Mouse (Mus musculus) stomach, embryonic 15.5 days (tissue): ENCODE results near the gene Pomt1. TPM values are rescaled to one million over a fixed set of nuclear protein-coding genes. Genes with fewer than 3 reads are reported as not detected.

Experiments used
- ATAC-seq: fragments of 200-750 bp; cut with Nextera tagmentation; 2 replicates; pipeline ENCODE4 v1.8.0; 2017; ENCODE audit warnings: low read depth, moderate number of reproducible peaks, moderate TSS enrichment; ENCODE audit not compliant: insufficient read depth, low FRiP score
- H3K27ac ChIP-seq: fragments of 300-500 bp; sonication (generic); 2 replicates; pipeline ENCODE4 v1.5.1; 2015; ENCODE audit warnings: mild to moderate bottlenecking, inconsistent platforms
- H3K27me3 ChIP-seq: fragments of 300-500 bp; sonication (generic); replicated peaks from 2 replicates; pipeline ENCODE4 v1.6.1; 2015; ENCODE audit warnings: inconsistent platforms
- H3K36me3 ChIP-seq: fragments of 300-500 bp; sonication (generic); 2 replicates; pipeline ENCODE4 v1.6.1; 2015; ENCODE audit warnings: inconsistent platforms
- H3K4me1 ChIP-seq: fragments of 300-500 bp; sonication (generic); 2 replicates; pipeline ENCODE4 v1.6.1; 2015; ENCODE audit warnings: inconsistent platforms
- H3K4me2 ChIP-seq: fragments of 300-500 bp; sonication (generic); 2 replicates; pipeline ENCODE4 v1.6.1; 2015; ENCODE audit warnings: mild to moderate bottlenecking, inconsistent platforms
- H3K4me3 ChIP-seq: fragments of 300-500 bp; sonication (generic); replicated peaks from 2 replicates; pipeline ENCODE4 v1.5.1; 2015; ENCODE audit warnings: inconsistent platforms
- H3K9ac ChIP-seq: fragments of 300-500 bp; sonication (generic); 2 replicates; pipeline ENCODE4 v1.6.1; 2015; ENCODE audit warnings: inconsistent platforms
- H3K9me3 ChIP-seq: fragments of 300-500 bp; sonication (generic); 2 replicates; pipeline ENCODE4 v1.6.1; 2016; ENCODE audit warnings: inconsistent platforms
- WGBS: fragments of 180-500 bp; shearing (Covaris S2); methylation state at CpG from one replicate; pipeline ENCODE4 v1.1.7; 2015; 5-methylcytosine and 5-hydroxymethylcytosine counted together
- polyA plus RNA-seq: library from polyadenylated mRNA; unstranded; fragments of >200 nt; fragmentation: Nextera tagmentation; extraction: Ambion mirVana; gene quantifications from 2 replicates; pipeline ENCODE4 v1.2.1, GENCODE M21; 2015

Gene Pomt1
- polyA plus RNA-seq, 1 experiment from 2014 or later = 23.5 TPM

- Histone ChIP-seq H3K4me2 (peak overlapping the region; percentile 85), H3K4me3 (peak overlapping the region; percentile 67), H3K27ac (peak overlapping the region; percentile 92), H3K36me3 (peaks cover 24% of the 10 kb centered on the region), H3K4me1 (peaks cover 13% of the 10 kb centered on the region; the same call in 1 of the 2 replicates), H3K9me3 (no peaks in the 10 kb centered on the region), H3K9ac (peak overlapping the region; percentile 44), H3K27me3 (no peaks in the 10 kb centered on the region)
- under 1% methylated on average over 20 of the region's 20 CpGs for WGBS
- peak; percentile 18 for ATAC-seq
Measured at GRCm38 (mm10) chr2:32236760-32237487, 534 bp downstream of the Pomt1 start.

GRCm38 (mm10) chr2:32237571-32237970 lies 1.2 kb downstream of the Pomt1 start:
- Histone ChIP-seq H3K4me2 (peak overlapping the region; percentile 85), H3K4me3 (peak overlapping the region; percentile 67), H3K9ac (no peak overlapping the region), H3K27ac (peak overlapping the region; percentile 92), H3K9me3 (no peaks in the 10 kb centered on the region), H3K36me3 (peaks cover 20% of the 10 kb centered on the region), H3K4me1 (peaks cover 13% of the 10 kb centered on the region; the same call in 1 of the 2 replicates), H3K27me3 (no peaks in the 10 kb centered on the region)
- ATAC-seq = no peak; the same call in 1 of the 2 replicates
- WGBS = 26% methylated on average over 4 of the region's 4 CpGs

- H3K36me3 ChIP-seq = peaks cover 10% of the 10 kb centered on the region; the same call in 1 of the 2 replicates
- WGBS = 89% methylated on average over 9 of the region's 9 CpGs
- no peak overlapping the region for H3K4me2 ChIP-seq
- no peaks in the 10 kb centered on the region for H3K9me3 ChIP-seq
- peaks cover 13% of the 10 kb centered on the region; the same call in 1 of the 2 replicates for H3K4me1 ChIP-seq
- no peaks in the 10 kb centered on the region for H3K27me3 ChIP-seq
- no peak overlapping the region for H3K27ac ChIP-seq
- H3K9ac ChIP-seq = no peak overlapping the region
- no peak for ATAC-seq
- no peak overlapping the region for H3K4me3 ChIP-seq
Measured at GRCm38 (mm10) chr2:32238708-32239435, 2.5 kb downstream of the Pomt1 start.

- H3K9me3 ChIP-seq = no peaks in the 10 kb centered on the region
- no peak for ATAC-seq
- H3K4me3 ChIP-seq = no peak overlapping the region
- no peak overlapping the region for H3K9ac ChIP-seq
- no peak overlapping the region for H3K4me2 ChIP-seq
- no peaks in the 10 kb centered on the region for H3K27me3 ChIP-seq
- no peak overlapping the region for H3K27ac ChIP-seq
- H3K36me3 ChIP-seq = peaks cover 19% of the 10 kb centered on the region; the same call in 1 of the 2 replicates
- WGBS = 79% methylated on average over 5 of the region's 5 CpGs
- H3K4me1 ChIP-seq = peaks cover 5% of the 10 kb centered on the region; the same call in 1 of the 2 replicates
Measured at GRCm38 (mm10) chr2:32240591-32240990, 4.2 kb downstream of the Pomt1 start.

GRCm38 (mm10) chr2:32242986-32243385 lies 6.6 kb downstream of the Pomt1 start:
- no peak overlapping the region for H3K27ac ChIP-seq
- WGBS = 84% methylated on average over 4 of the region's 4 CpGs

GRCm38 (mm10) chr2:32246741-32247140 lies 10.4 kb downstream of the Pomt1 start:
- Histone ChIP-seq H3K4me2 (no peak overlapping the region), H3K27ac (no peak overlapping the region), H3K9me3 (no peaks in the 10 kb centered on the region), H3K27me3 (no peaks in the 10 kb centered on the region), H3K9ac (no peak overlapping the region), H3K4me3 (no peak overlapping the region), H3K4me1 (no peaks in the 10 kb centered on the region), H3K36me3 (peaks cover 37% of the 10 kb centered on the region)
- no peak for ATAC-seq
- 81% methylated on average over 4 of the region's 4 CpGs for WGBS

More at GRCm38 (mm10) chr2:32242986-32243385, 6.6 kb downstream of the Pomt1 start:
- H3K4me2 ChIP-seq = no peak overlapping the region
- H3K9me3 ChIP-seq = no peaks in the 10 kb centered on the region
- no peak overlapping the region for H3K9ac ChIP-seq
- ATAC-seq = no peak
- H3K4me1 ChIP-seq = no peaks in the 10 kb centered on the region
- H3K4me3 ChIP-seq = no peak overlapping the region
- peaks cover 20% of the 10 kb centered on the region for H3K36me3 ChIP-seq
- no peaks in the 10 kb centered on the region for H3K27me3 ChIP-seq

GRCm38 (mm10) chr2:32248377-32249361 lies 12.3 kb downstream of the Pomt1 start:
- ATAC-seq = no peak
- Histone ChIP-seq H3K27ac (no peak overlapping the region), H3K9me3 (no peaks in the 10 kb centered on the region), H3K4me3 (no peak overlapping the region), H3K4me2 (no peak overlapping the region), H3K27me3 (no peaks in the 10 kb centered on the region), H3K4me1 (0 out of 2 replicates have a peak, but pooled peaks cover 4% of the 10 kb centered on the region), H3K9ac (no peak overlapping the region), H3K36me3 (peaks cover 39% of the 10 kb centered on the region)
- 74% methylated on average over 10 of the region's 10 CpGs for WGBS

GRCm38 (mm10) chr2:32251791-32252527 lies 15.6 kb downstream of the Pomt1 start:
- H3K4me3 ChIP-seq = no peak overlapping the region
- 71% methylated on average over 12 of the region's 12 CpGs for whole genome bisulfite sequencing
- ATAC-seq = peak; percentile 61
- H3K4me1 ChIP-seq = 0 out of 2 replicates have a peak, but pooled peaks cover 4% of the 10 kb centered on the region
- no peak overlapping the region for H3K9ac ChIP-seq
- no peaks in the 10 kb centered on the region for H3K9me3 ChIP-seq
- H3K27me3 ChIP-seq = no peaks in the 10 kb centered on the region
- H3K36me3 ChIP-seq = peaks cover 44% of the 10 kb centered on the region
- peak overlapping the region; percentile 49 for H3K27ac ChIP-seq
- no peak overlapping the region for H3K4me2 ChIP-seq

GRCm38 (mm10) chr2:32252658-32253057 lies 16.3 kb downstream of the Pomt1 start:
- Histone ChIP-seq H3K9me3 (no peaks in the 10 kb centered on the region), H3K4me2 (no peak overlapping the region), H3K4me1 (0 out of 2 replicates have a peak, but pooled peaks cover 4% of the 10 kb centered on the region), H3K4me3 (no peak overlapping the region), H3K36me3 (peaks cover 48% of the 10 kb centered on the region), H3K27ac (peak overlapping the region; percentile 49), H3K27me3 (no peaks in the 10 kb centered on the region), H3K9ac (no peak overlapping the region)
- no peak; the same call in 1 of the 2 replicates for ATAC-seq
- 85% methylated on average over 5 of the region's 5 CpGs for WGBS

- Histone ChIP-seq H3K4me3 (no peak overlapping the region), H3K36me3 (peaks cover 44% of the 10 kb centered on the region), H3K4me2 (no peak overlapping the region), H3K9ac (no peak overlapping the region), H3K27me3 (no peaks in the 10 kb centered on the region), H3K4me1 (0 out of 2 replicates have a peak, but pooled peaks cover 4% of the 10 kb centered on the region), H3K9me3 (no peaks in the 10 kb centered on the region), H3K27ac (no peak overlapping the region)
- ATAC-seq = no peak
- WGBS = 63% methylated on average over 1 of the region's 1 CpGs
Measured at GRCm38 (mm10) chr2:32253352-32253751, 17.0 kb downstream of the Pomt1 start.

- ATAC-seq = no peak
- no peak overlapping the region for H3K9ac ChIP-seq
- H3K27ac ChIP-seq = no peak overlapping the region
- no peak overlapping the region for H3K4me2 ChIP-seq
- 70% methylated on average over 5 of the region's 5 CpGs for WGBS
- no peak overlapping the region for H3K4me3 ChIP-seq
- H3K9me3 ChIP-seq = no peaks in the 10 kb centered on the region
- peaks cover 12% of the 10 kb centered on the region for H3K4me1 ChIP-seq
- no peaks in the 10 kb centered on the region for H3K27me3 ChIP-seq
- H3K36me3 ChIP-seq = peaks cover 37% of the 10 kb centered on the region
Measured at GRCm38 (mm10) chr2:32254563-32254962, 18.2 kb downstream of the Pomt1 start.
